In genomic region chr4:69761841-69762240, GRCm38 (mm10) we compare ENCODE assay signal across 14 mouse cellular contexts.
"Had no signal": no experiment of that assay in that cellular context is flagged by ENCODE, and none has a peak within 500 bp of the region (broad histone marks: within the 10 kb centered on the region; RNA-seq: fewer than 3 reads in every experiment).

No protein-coding gene starts in this region.

- H3K4me3 ChIP-seq: limb, embryonic 12.5 days; liver, embryonic 13.5 days; lung, embryonic 15.5 days; megakaryocyte, embryonic 14.5 days; neural tube, embryonic 13.5 days had no signal

- DNase-seq: kidney, adult 8-10 months; kidney, postnatal 25 days; liver; liver, embryonic 13.5 days; lung, postnatal 14 days; retina, postnatal 1 day; thymus, adult 18-20 months; thymus, postnatal 36 days had no signal

- H3K27ac ChIP-seq: limb, embryonic 12.5 days; liver, embryonic 13.5 days; lung, embryonic 15.5 days; macrophage; neural tube, embryonic 13.5 days; stomach, postnatal 0 days had no signal
